Mouse (Mus musculus) liver, adult 2 months (tissue): ENCODE measurements around the gene Cox14. TPM values are rescaled to one million over a fixed set of nuclear protein-coding genes. Genes with fewer than 3 reads are reported as not detected.
"Not testable (repeated sequence)": the region's sequence is repeated elsewhere in the genome, so short reads cannot be mapped to it uniquely, and the experiment has no call there.

Experiments
- DNase-seq: peaks from one replicate; pipeline ENCODE4 v3.0.0-alpha.2; 2011; ENCODE audit warnings: low read depth, low spot score; ENCODE audit errors: extremely low read depth
- H3K27ac ChIP-seq: fragments of 200-500 bp; replicated peaks from 2 replicates; pipeline ENCODE4 v1.5.1; 2012; ENCODE audit warnings: low read depth, mild to moderate bottlenecking, control low read depth, inconsistent platforms, low read length; ENCODE audit not compliant: insufficient read depth
- H3K27me3 ChIP-seq: fragments of 200-500 bp; 2 replicates; pipeline ENCODE4 v1.6.1; 2012; ENCODE audit warnings: mild to moderate bottlenecking, moderate library complexity, low read length, inconsistent platforms; ENCODE audit not compliant: control insufficient read depth, insufficient read depth
- H3K36me3 ChIP-seq: fragments of 200-500 bp; 2 replicates; pipeline ENCODE4 v1.6.1; 2012; ENCODE audit warnings: low read length, inconsistent platforms; ENCODE audit not compliant: control insufficient read depth, insufficient read depth
- H3K4me1 ChIP-seq: fragments of 200-500 bp; 2 replicates; pipeline ENCODE4 v1.6.1; 2011; ENCODE audit warnings: low read length; ENCODE audit not compliant: control insufficient read depth, insufficient read depth
- H3K4me3 ChIP-seq: fragments of 200-500 bp; 2 replicates; pipeline ENCODE4 v1.5.1; 2011; ENCODE audit warnings: low read depth, mild to moderate bottlenecking, control low read depth, low read length, moderate library complexity; ENCODE audit not compliant: insufficient read depth
- H3K79me2 ChIP-seq: fragments of 200-500 bp; 2 replicates; pipeline ENCODE4 v1.6.1; 2012; ENCODE audit warnings: inconsistent platforms, mild to moderate bottlenecking, low read length, moderate library complexity; ENCODE audit not compliant: control insufficient read depth, insufficient read depth
- H3K9ac ChIP-seq: fragments of 200-500 bp; 2 replicates; pipeline ENCODE4 v1.6.1; 2012; ENCODE audit warnings: low read depth, mild to moderate bottlenecking, control low read depth, inconsistent platforms, low read length
- CTCF ChIP-seq: fragments of 200-500 bp; IDR thresholded peaks from 2 replicates; pipeline ENCODE4 v1.5.1; 2011; ENCODE audit warnings: low read depth, low read length, control low read depth
- POLR2A ChIP-seq: fragments of 200-500 bp; IDR thresholded peaks from 2 replicates; pipeline ENCODE4 v1.6.1; 2011; ENCODE audit warnings: low read length, control low read depth; ENCODE audit not compliant: insufficient read depth; ENCODE audit errors: extremely low read depth
- WGBS: fragments of 180-500 bp; shearing (Covaris S2); methylation state at CpG from one replicate; pipeline ENCODE4 v1.1.7; 2018; 5-methylcytosine and 5-hydroxymethylcytosine counted together
- polyA plus RNA-seq: library from polyadenylated mRNA; depleted of rRNA; stranded (reverse); fragments of >200 nt; gene quantifications from 2 replicates; pipeline ENCODE4 v1.2.3, GENCODE M21; 2012
- total RNA-seq: library from RNA; depleted of rRNA; stranded (reverse); fragments of >200 nt; gene quantifications from 2 replicates; pipeline ENCODE4 v1.2.3, GENCODE M21; 2014

Cox14 gene
- total and polyA plus RNA-seq, 2 experiments: 58.6 to 117 TPM

GRCm38 (mm10) chr15:99700219-99701106 is 25.0 kb upstream of the Cox14 start:
- 66% methylated on average over 18 of the region's 18 CpGs for WGBS
- no peak for TF ChIP-seq POLR2A
- TF ChIP-seq CTCF: no peak
- H3K4me3 ChIP-seq: no peak overlapping the region
- no peak for DNase-seq
- no peaks in the 10 kb centered on the region for H3K36me3 ChIP-seq
- peaks cover 6% of the 10 kb centered on the region; the same call in 1 of the 2 replicates for H3K4me1 ChIP-seq
- no peak overlapping the region for H3K27ac ChIP-seq
- H3K79me2 ChIP-seq: 0 out of 2 replicates have a peak, but pooled peaks cover 3% of the 10 kb centered on the region
- no peaks in the 10 kb centered on the region for H3K27me3 ChIP-seq
- no peak overlapping the region for H3K9ac ChIP-seq

- 37% methylated on average over 16 of the region's 16 CpGs for WGBS
Measured at GRCm38 (mm10) chr15:99701640-99701998, 23.8 kb upstream of the Cox14 start.

GRCm38 (mm10) chr15:99701999-99702900 is 23.2 kb upstream of the Cox14 start, which contains the start of gene Smarcd1:
Gene Smarcd1 (plus strand): TSS chr15:99702129.
- peak; percentile 88 for TF ChIP-seq CTCF
- TF ChIP-seq POLR2A: 0 out of 2 replicates have a peak, but pooled peaks have one; percentile 14
- Histone ChIP-seq H3K9ac (peak within 1 kb of the TSS; percentile 92), H3K4me3 (peak within 1 kb of the TSS; percentile 67), H3K36me3 (peaks cover under 1% of the 10 kb centered on the region; the same call in 1 of the 2 replicates), H3K79me2 (0 out of 2 replicates have a peak, but pooled peaks cover 3% of the 10 kb centered on the region), H3K27ac (peak within 1 kb of the TSS; percentile 70), H3K4me1 (peaks cover 6% of the 10 kb centered on the region; the same call in 1 of the 2 replicates), H3K27me3 (no peaks in the 10 kb centered on the region)
- peak; percentile 72 for DNase-seq
- 2% methylated on average over 71 of the region's 71 CpGs for WGBS

More at GRCm38 (mm10) chr15:99701640-99701998, 23.8 kb upstream of the Cox14 start:
- peak overlapping the region; percentile 67 for H3K4me3 ChIP-seq
- H3K9ac ChIP-seq, H3K36me3 ChIP-seq, H3K4me1 ChIP-seq, H3K79me2 ChIP-seq, H3K27ac ChIP-seq, H3K27me3 ChIP-seq, DNase-seq: not testable (repeated sequence)

DNA sequence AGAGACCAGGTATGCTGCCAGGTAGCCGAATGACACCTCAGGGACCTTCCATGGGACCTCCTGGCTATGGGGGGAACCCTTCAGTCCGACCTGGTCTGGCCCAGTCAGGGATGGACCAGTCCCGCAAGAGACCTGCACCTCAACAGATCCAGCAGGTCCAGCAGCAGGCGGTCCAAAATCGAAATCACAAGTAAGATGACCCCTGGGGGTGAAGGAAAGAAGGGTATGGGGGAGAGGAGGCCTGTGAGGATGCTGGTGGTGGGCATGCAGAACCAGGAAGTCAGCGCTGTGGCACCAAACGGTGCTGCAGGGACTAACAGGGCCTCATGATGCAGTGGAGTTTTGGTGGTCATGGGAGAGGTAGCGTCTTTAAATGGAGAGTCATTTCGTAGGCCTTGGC is 22.3 kb upstream of the Cox14 start:
- Histone ChIP-seq H3K4me3 (no peak overlapping the region), H3K36me3 (peaks cover 4% of the 10 kb centered on the region; the same call in 1 of the 2 replicates), H3K9ac (no peak overlapping the region), H3K27me3 (no peaks in the 10 kb centered on the region), H3K79me2 (0 out of 2 replicates have a peak, but pooled peaks cover 3% of the 10 kb centered on the region), H3K27ac (no peak overlapping the region), H3K4me1 (peaks cover 6% of the 10 kb centered on the region; the same call in 1 of the 2 replicates)
- no peak for DNase-seq
- WGBS: 90% methylated on average over 9 of the region's 9 CpGs
- TF ChIP-seq CTCF (no peak), POLR2A (no peak)

GRCm38 (mm10) chr15:99703676-99704040 is 21.8 kb upstream of the Cox14 start:
- 86% methylated on average over 5 of the region's 5 CpGs for WGBS
- H3K27ac ChIP-seq: no peak overlapping the region
- H3K9ac ChIP-seq: no peak overlapping the region

More at GRCm38 (mm10) chr15:99703676-99704040, 21.8 kb upstream of the Cox14 start:
- Histone ChIP-seq H3K79me2 (0 out of 2 replicates have a peak, but pooled peaks cover 3% of the 10 kb centered on the region), H3K4me3 (no peak overlapping the region), H3K27me3 (no peaks in the 10 kb centered on the region), H3K4me1 (peaks cover 6% of the 10 kb centered on the region; the same call in 1 of the 2 replicates), H3K36me3 (peaks cover 4% of the 10 kb centered on the region; the same call in 1 of the 2 replicates)
- TF ChIP-seq CTCF (no peak), POLR2A (no peak)
- DNase-seq: no peak
